Mouse (Mus musculus): ENCODE measurements around the gene Gm21885.
"Not testable (repeated sequence)": the region's sequence is repeated elsewhere in the genome, so short reads cannot be mapped to it uniquely, and the experiment has no call there.

Gm21885 gene

GRCm38 (mm10) chr11:94281199-94282181 lies at the start of gene Gm21885:
Gene Gm21885, plus strand, starts transcription at chr11:94281873.
- no peak for DNase-seq

GRCm38 (mm10) chr11:94233405-94233804 lies 48.3 kb upstream of the Gm21885 start:
- DNase-seq = no peak

DNA sequence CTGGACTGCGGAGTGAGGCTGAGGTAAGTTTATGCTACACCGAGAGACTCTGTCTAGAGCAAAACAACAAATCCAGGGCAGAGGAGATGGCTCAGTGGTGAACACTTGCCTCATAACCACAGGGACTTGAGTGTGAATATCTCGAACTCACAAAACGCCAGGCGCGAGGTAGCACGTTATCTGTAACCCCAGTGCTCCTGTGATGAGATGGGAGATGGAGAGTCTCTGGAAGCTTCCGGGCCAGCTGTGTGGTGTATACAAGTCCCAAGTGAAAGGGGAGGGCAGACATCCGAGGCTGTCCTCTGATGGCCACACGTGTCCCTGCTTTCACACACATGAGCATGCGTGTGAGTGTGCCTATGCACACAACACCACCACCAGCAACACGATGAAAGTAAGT lies 47.3 kb upstream of the Gm21885 start:
- DNase-seq = no peak

DNA sequence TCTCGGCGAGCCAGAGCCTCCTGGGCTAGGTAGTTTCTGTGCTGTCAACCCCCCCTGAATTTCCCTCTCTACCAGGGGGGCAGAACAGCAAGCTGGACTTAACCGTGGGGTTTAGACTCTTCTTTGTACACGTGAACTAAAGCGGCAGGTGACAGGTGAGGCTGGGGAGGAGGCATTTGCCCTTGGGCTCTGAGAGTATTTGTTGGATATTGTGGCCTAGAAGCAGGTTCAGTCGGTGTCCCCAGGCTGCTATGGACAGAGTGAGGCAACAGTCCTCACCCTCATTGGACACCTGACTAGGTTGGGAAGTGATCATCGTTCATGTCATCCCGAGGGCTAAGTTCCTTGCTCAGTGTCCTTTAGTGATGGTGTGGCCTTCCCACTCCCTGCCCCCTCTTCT lies 46.8 kb upstream of the Gm21885 start:
- no peak for DNase-seq

- DNase-seq = peak; percentile 70
These were observed 45.6 kb upstream of the Gm21885 start for GRCm38 (mm10) chr11:94236074-94236473.

GRCm38 (mm10) chr11:94238786-94239185 lies 42.9 kb upstream of the Gm21885 start:
- DNase-seq = no peak

DNA sequence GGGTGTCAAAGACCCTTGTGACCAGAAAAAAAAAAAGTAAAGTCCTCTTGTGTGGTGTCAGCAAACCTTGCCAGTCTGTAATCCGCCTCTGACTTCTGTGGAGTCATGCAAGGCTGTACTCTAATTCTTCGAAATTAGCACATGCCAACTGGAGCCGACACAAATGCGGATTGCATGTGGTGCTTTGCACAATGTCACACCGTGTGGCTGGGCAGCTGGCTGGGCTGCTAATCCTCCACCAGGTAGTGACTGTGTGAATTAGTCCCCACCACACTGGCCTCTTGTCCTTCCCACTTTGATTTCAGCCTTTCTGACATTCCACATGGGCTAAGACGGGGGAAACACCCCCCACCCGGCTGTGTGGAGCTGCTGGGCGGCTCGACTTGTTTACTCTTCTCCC lies 42.0 kb upstream of the Gm21885 start:
- DNase-seq = no peak

GRCm38 (mm10) chr11:94242760-94243421 lies 38.8 kb upstream of the Gm21885 start:
- no peak for DNase-seq

- no peak for DNase-seq
These were observed 38.1 kb upstream of the Gm21885 start for GRCm38 (mm10) chr11:94243422-94244180.

GRCm38 (mm10) chr11:94244385-94244784 lies 37.3 kb upstream of the Gm21885 start:
- DNase-seq = no peak

DNA sequence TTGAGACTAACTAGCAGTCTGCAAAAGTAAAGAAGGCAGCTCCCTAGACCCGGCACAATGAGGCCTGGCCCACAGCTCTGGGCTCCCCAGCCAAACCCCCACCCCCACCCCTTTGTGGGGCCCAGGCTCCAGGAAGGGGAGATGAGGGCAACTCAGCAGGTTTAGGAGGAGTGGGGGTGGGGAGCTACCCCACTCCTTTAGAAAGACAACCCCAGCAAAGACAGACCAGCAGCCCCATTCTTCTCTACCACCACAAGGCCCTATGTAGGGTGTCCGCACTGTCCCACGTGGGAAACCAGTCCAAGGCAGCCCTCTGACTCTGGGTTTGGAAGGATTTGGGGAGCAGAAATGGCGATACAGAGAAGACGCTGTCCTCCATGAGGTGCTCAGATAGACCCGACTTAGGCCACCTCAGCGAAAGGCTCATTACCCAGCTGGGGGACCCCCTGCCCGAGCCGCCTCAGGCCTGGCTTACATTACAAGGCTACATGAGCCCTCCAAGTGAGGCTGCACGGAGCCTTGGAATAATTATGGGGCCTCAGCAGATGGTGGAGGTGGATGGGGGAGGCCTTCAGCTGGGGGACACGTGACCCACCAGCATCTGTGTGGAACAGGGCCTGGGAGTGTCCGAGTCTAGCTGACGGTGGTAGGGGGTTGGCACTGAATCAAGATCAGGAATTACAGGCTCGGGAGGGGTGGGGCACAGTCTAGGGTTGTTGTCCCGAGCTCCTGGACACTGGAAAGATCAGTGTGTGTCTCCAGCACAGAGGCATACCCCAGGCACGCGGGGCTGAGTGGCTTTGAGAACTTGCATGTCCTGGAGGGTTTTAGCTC lies 35.5 kb upstream of the Gm21885 start, which contains the start of gene Wfikkn2:
Gene Wfikkn2 (minus strand): TSS at position 51 of the 834 bp plus-strand sequence.
- DNase-seq = no peak

GRCm38 (mm10) chr11:94246789-94247061 lies 34.9 kb upstream of the Gm21885 start:
- no peak for DNase-seq

DNA sequence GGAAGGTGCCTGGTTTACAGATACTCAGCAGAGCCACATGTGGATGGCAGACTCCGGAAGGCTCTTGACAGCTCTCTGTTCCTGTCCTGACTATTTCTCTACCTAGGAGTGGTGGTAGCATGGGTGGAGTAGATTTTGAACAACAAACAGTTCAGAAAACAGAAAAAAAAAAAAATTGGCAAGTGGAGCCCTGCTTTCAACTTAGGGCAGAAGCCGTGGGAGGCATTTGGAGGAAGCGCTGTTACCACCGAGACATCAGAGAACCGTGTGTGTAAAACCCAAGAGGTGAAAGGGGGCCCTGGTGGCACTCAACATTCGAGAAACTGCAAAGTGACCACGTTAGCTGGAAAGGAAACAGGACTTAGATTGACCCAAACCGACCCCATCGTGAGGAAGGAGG lies 28.5 kb upstream of the Gm21885 start:
- DNase-seq = no peak

GRCm38 (mm10) chr11:94253691-94254090 lies 28.0 kb upstream of the Gm21885 start:
- DNase-seq = no peak

DNA sequence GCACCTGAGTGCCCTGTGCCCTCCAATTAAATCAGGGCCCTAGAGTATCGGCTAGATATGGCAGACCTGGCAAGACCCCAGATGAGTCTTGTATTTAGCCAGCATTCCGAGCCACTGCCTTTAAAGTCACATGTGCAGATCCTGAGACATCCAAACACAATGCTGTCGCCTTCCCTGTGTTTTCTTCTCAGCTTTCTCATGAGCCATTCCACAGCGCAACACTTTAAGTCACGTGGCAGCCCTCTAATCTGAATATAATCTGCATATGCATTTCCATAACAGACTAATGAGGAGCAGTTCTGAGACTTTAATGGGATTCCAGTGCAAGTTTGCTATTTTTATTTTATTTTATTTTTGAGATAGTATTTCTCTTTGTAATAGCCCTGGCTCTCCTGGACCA lies 25.9 kb upstream of the Gm21885 start:
- no peak for DNase-seq

GRCm38 (mm10) chr11:94257987-94258386 lies 23.7 kb upstream of the Gm21885 start:
- DNase-seq = no peak

DNA sequence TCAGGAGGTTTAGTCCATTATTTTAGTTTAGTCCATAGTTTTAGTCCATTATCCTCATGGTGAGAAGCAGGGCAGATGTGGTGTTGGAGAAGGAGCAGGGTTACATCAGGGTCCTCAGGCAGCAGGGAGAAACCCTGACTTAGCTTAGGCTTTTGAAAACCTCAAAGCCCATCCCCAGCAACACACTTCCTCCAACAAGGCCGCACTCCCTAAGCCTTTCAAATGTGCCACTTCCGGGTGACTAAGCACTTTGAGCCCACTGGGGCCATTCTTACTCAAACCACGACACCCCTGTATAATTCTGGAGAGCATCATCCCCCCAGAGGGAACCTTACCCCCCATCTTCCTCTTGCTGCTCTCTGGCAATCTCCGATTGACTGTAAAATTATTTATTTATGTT lies 21.9 kb upstream of the Gm21885 start:
- peak; percentile 34 for DNase-seq

GRCm38 (mm10) chr11:94261585-94262370 lies 19.9 kb upstream of the Gm21885 start:
- no peak for DNase-seq

GRCm38 (mm10) chr11:94265134-94265785 lies 16.4 kb upstream of the Gm21885 start:
- peak; percentile 25 for DNase-seq

DNA sequence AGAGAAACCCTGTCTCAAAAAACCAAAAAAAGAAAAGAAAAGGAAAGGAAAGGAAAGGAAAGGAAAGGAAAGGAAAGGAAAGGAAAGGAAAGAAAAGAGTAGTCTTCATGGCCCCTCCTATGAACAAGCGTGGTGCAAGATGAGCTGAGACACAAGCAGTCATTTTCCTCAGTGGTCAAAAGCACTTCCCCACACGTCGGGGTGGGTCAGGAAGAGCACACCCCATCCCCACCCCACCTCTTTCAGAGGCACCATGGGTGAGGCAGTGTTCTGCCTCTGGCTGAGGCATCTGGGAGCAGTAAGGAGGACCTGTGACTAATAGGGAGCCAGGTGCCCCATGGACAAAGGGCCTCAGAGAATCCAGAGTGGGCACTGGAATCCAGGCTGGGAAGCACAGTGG lies 15.5 kb upstream of the Gm21885 start:
- DNase-seq = not testable (repeated sequence)

DNA sequence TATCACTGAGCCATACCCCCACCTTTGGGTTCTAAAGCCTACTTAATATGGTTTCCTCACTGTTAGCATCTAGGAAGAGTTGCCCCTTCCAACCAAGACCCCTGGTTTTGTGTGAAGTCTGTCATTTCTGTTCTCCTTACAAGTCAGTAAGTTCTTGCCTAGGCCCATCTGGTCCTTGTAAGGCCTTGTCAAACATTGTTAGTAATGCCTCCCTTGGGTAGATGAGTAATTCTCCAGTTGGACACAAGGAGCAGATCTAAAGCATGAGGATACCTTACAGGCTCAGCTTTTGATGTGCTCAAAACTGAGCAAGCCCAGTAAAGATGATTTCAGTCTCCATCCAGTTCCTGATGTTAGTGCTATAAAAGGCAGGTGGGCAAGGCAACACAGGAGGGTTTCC lies 12.9 kb upstream of the Gm21885 start:
- no peak for DNase-seq
